Mouse (Mus musculus) kidney, postnatal 14 days (tissue): ENCODE data around the gene Cops7a.

Experiments
- DNase-seq: peaks from one replicate; pipeline ENCODE4 v3.0.0; 2022; ENCODE audit warnings: mixed read lengths

Cops7a gene

GRCm38 (mm10) chr6:124965088-124965719 is at the start of gene Cops7a:
Gene Cops7a, minus strand, starts transcription at chr6:124965538.
- peak; percentile 96 for DNase-seq

- peak; percentile 92 for DNase-seq
These were observed 44.1 kb upstream of the Cops7a start for GRCm38 (mm10) chr6:125009181-125010073.

- DNase-seq: no peak
These were observed 43.6 kb upstream of the Cops7a start, which contains the start of gene Zfp384 for GRCm38 (mm10) chr6:125009129-125009180. Gene Zfp384, plus strand, starts transcription at chr6:125009145.

- peak; percentile 99 for DNase-seq
These were observed 43.3 kb upstream of the Cops7a start for GRCm38 (mm10) chr6:125008586-125009128.

- DNase-seq: no peak
These were observed 42.7 kb upstream of the Cops7a start for GRCm38 (mm10) chr6:125008060-125008459.

- no peak for DNase-seq
These were observed 39.7 kb upstream of the Cops7a start for GRCm38 (mm10) chr6:125005086-125005485.

GRCm38 (mm10) chr6:125003706-125004105 is 38.4 kb upstream of the Cops7a start:
- DNase-seq: no peak

- no peak for DNase-seq
These were observed 34.2 kb upstream of the Cops7a start for GRCm38 (mm10) chr6:124999546-124999945.

- DNase-seq: no peak
These were observed 33.8 kb upstream of the Cops7a start for GRCm38 (mm10) chr6:124999091-124999490.

GRCm38 (mm10) chr6:124998066-124998465 is 32.7 kb upstream of the Cops7a start:
- DNase-seq: no peak

GRCm38 (mm10) chr6:124996551-124997501 is 31.5 kb upstream of the Cops7a start, which contains the start of gene Pianp:
Gene Pianp, plus strand, starts transcription at chr6:124996694.
- DNase-seq: peak; percentile 79

- no peak for DNase-seq
These were observed 30.6 kb upstream of the Cops7a start for GRCm38 (mm10) chr6:124995831-124996403.

- DNase-seq: no peak
These were observed 29.9 kb upstream of the Cops7a start for GRCm38 (mm10) chr6:124995246-124995645.

- DNase-seq: no peak
These were observed 28.5 kb upstream of the Cops7a start for GRCm38 (mm10) chr6:124993876-124994275.

GRCm38 (mm10) chr6:124993365-124993764 is 28.0 kb upstream of the Cops7a start:
- no peak for DNase-seq

GRCm38 (mm10) chr6:124992241-124992640 is 26.9 kb upstream of the Cops7a start:
- no peak for DNase-seq

GRCm38 (mm10) chr6:124967766-124968165 is 2.4 kb upstream of the Cops7a start:
- DNase-seq: peak; percentile 46

- DNase-seq: peak; percentile 10
These were observed 1.3 kb upstream of the Cops7a start for GRCm38 (mm10) chr6:124966466-124967118.

GRCm38 (mm10) chr6:124965747-124966146 is 409 bp upstream of the Cops7a start:
- DNase-seq: no peak

GRCm38 (mm10) chr6:124964638-124965037 is 700 bp downstream of the Cops7a start:
- no peak for DNase-seq

- no peak for DNase-seq
These were observed 4.3 kb downstream of the Cops7a start for GRCm38 (mm10) chr6:124961021-124961420.

GRCm38 (mm10) chr6:124959960-124960359 is 5.4 kb downstream of the Cops7a start:
- no peak for DNase-seq
